Mouse (Mus musculus): Measurements from ENCODE around the gene Hist1h1e.

- TF ChIP-seq CTCF (IDR thresholded peaks at IDR 0.05; ENCODE audit: low read depth, low read length) (no peak), EP300 (IDR thresholded peaks at IDR 0.05; ENCODE audit: insufficient read depth, low read depth, low read length) (no peak)
These were observed 29.7 kb downstream of the Hist1h1e start for GRCm38 (mm10) chr13:23592614-23593013.

Measured in ES-Bruce4 (cell line).